Mouse (Mus musculus) liver, embryonic 14.5 days (tissue): Measurements from ENCODE around the gene Psors1c2. TPM values are rescaled to one million over a fixed set of nuclear protein-coding genes. Genes with fewer than 3 reads are reported as not detected.
A peak's percentile ranks its signal among the peaks of the same experiment; 100 is the strongest.

Source experiments
- ATAC-seq: fragments of 200-750 bp; cut with Nextera tagmentation; 2 replicates; pipeline ENCODE4 v1.8.0; 2017; ENCODE audit warnings: moderate number of reproducible peaks, mild to moderate bottlenecking, moderate library complexity; ENCODE audit not compliant: insufficient read depth
- DNase-seq, 3 experiments: peaks; one replicate each; pipeline ENCODE4 v3.0.0-alpha.2; 2012 to 2013; ENCODE audit warnings: low read depth in 3 of 3, low spot score in 3 of 3
- H3K27ac ChIP-seq: fragments of 300-500 bp; sonication (generic); 2 replicates; pipeline ENCODE4 v1.5.1; 2014; ENCODE audit warnings: moderate library complexity, mild to moderate bottlenecking, control low read depth, inconsistent platforms
- H3K27me3 ChIP-seq: fragments of 300-500 bp; sonication (generic); 2 replicates; pipeline ENCODE4 v1.6.1; 2014; ENCODE audit warnings: mild to moderate bottlenecking, low read length, moderate library complexity; ENCODE audit not compliant: control insufficient read depth, insufficient read depth
- H3K36me3 ChIP-seq: fragments of 300-500 bp; sonication (generic); replicated peaks from 2 replicates; pipeline ENCODE4 v1.6.1; 2014; ENCODE audit warnings: low read depth; ENCODE audit not compliant: control insufficient read depth, insufficient read depth
- H3K4me1 ChIP-seq, 2 experiments: fragments of 200-500 bp in 1 of 2; fragments of 300-500 bp in 1 of 2; sonication (generic) in 1 of 2; replicated peaks; 2 replicates each; pipeline ENCODE4 v1.6.1; 2012 to 2014; ENCODE audit warnings: antibody characterized with exemption in 1 of 2, inconsistent platforms in 1 of 2, low read length in 1 of 2; ENCODE audit not compliant: control insufficient read depth in 2 of 2, insufficient read depth in 2 of 2
- H3K4me2 ChIP-seq: fragments of 300-500 bp; sonication (generic); 2 replicates; pipeline ENCODE4 v1.6.1; 2014; ENCODE audit warnings: low read depth, mild to moderate bottlenecking, control low read depth, moderate library complexity
- H3K4me3 ChIP-seq, 2 experiments: fragments of 200-500 bp in 1 of 2; fragments of 300-500 bp in 1 of 2; sonication (generic) in 1 of 2; 2 replicates each; pipeline ENCODE4 v1.5.1; 2012 to 2014; ENCODE audit warnings: low read depth in 2 of 2, low read length in 2 of 2, mild to moderate bottlenecking in 2 of 2, control low read depth in 1 of 2, inconsistent platforms in 1 of 2, moderate library complexity in 1 of 2; ENCODE audit not compliant: insufficient read depth in 1 of 2
- H3K9ac ChIP-seq: fragments of 300-500 bp; sonication (generic); replicated peaks from 2 replicates; pipeline ENCODE4 v1.6.1; 2014; ENCODE audit warnings: mild to moderate bottlenecking, control low read depth, moderate library complexity
- H3K9me3 ChIP-seq: fragments of 300-500 bp; sonication (generic); 2 replicates; pipeline ENCODE4 v1.6.1; 2016; ENCODE audit warnings: low read length, mixed read lengths; ENCODE audit not compliant: control insufficient read depth
- CTCF ChIP-seq: IDR thresholded peaks from 2 replicates; pipeline ENCODE4 v1.5.1; 2016; ENCODE audit warnings: antibody characterized with exemption, low read depth, control low read depth
- EP300 ChIP-seq: IDR thresholded peaks from 2 replicates; pipeline ENCODE4 v1.6.1; 2016; ENCODE audit warnings: antibody characterized with exemption, low read depth
- WGBS: fragments of 180-500 bp; shearing (Covaris S2); extraction: QIAGEN DNeasy Blood & Tissue Kit; methylation state at CpG from one replicate; pipeline ENCODE4 v1.1.7; 2014; ENCODE audit not compliant: insufficient replicate concordance; 5-methylcytosine and 5-hydroxymethylcytosine counted together
- polyA plus RNA-seq, 2 experiments: library from polyadenylated mRNA; depleted of rRNA in 1 of 2; stranded (reverse) in 1 of 2; unstranded in 1 of 2; fragments of >200 nt; fragmentation: Nextera tagmentation in 1 of 2; extraction: Ambion mirVana in 1 of 2; gene quantifications; 2 replicates each; pipeline versions ENCODE4 v1.2.1 to v1.2.3; 2012 to 2014

The Psors1c2 gene
- polyA plus RNA-seq, 2 experiments = 0.09 TPM; not detected in 1

GRCm38 (mm10) chr17:35543412-35543861, 10.4 kb downstream of the Psors1c2 start:
- H3K9me3 ChIP-seq = no peaks in the 10 kb centered on the region
- DNase-seq = no peak

GRCm38 (mm10) chr17:35544001-35544400, 11.0 kb downstream of the Psors1c2 start:
- Histone ChIP-seq H3K9ac (no peak overlapping the region), H3K4me2 (no peak overlapping the region), H3K27ac (no peak overlapping the region), H3K27me3 (no peaks in the 10 kb centered on the region; the same call in 1 of the 2 replicates), H3K36me3 (no peaks in the 10 kb centered on the region), H3K4me1 (no peaks in the 10 kb centered on the region), H3K4me3 (no peak overlapping the region), H3K9me3 (no peaks in the 10 kb centered on the region)
- ATAC-seq (no peak), DNase-seq (no peak)
- WGBS = 47% methylated on average over 6 of the region's 6 CpGs
- TF ChIP-seq CTCF (no peak), EP300 (no peak)

More at GRCm38 (mm10) chr17:35543412-35543861, 10.4 kb downstream of the Psors1c2 start:
- no peak overlapping the region for H3K9ac ChIP-seq
- no peak overlapping the region for H3K4me2 ChIP-seq
- no peaks in the 10 kb centered on the region for H3K4me1 ChIP-seq
- TF ChIP-seq EP300 = no peak
- TF ChIP-seq CTCF = no peak
- ATAC-seq = no peak
- H3K36me3 ChIP-seq = no peaks in the 10 kb centered on the region
- WGBS = 49% methylated on average over 14 of the region's 14 CpGs
- H3K27me3 ChIP-seq = no peaks in the 10 kb centered on the region; the same call in 1 of the 2 replicates
- H3K27ac ChIP-seq = no peak overlapping the region
- no peak overlapping the region for H3K4me3 ChIP-seq

- Histone ChIP-seq H3K27me3 (no peaks in the 10 kb centered on the region; the same call in 1 of the 2 replicates), H3K4me1 (no peaks in the 10 kb centered on the region), H3K27ac (no peak overlapping the region), H3K9ac (no peak overlapping the region), H3K4me3 (no peak overlapping the region), H3K36me3 (no peaks in the 10 kb centered on the region), H3K9me3 (no peaks in the 10 kb centered on the region), H3K4me2 (no peak overlapping the region)
- TF ChIP-seq EP300 (no peak), CTCF (peak; percentile 87)
- no peak for ATAC-seq
- no peak for DNase-seq
- WGBS = 29% methylated on average over 6 of the region's 6 CpGs
Observed at GRCm38 (mm10) chr17:35544680-35545079, 11.7 kb downstream of the Psors1c2 start.

- H3K4me2 ChIP-seq = no peak overlapping the region
- DNase-seq (no peak), ATAC-seq (no peak)
- no peak overlapping the region for H3K9ac ChIP-seq
- H3K36me3 ChIP-seq = no peaks in the 10 kb centered on the region
- no peak overlapping the region for H3K4me3 ChIP-seq
- H3K4me1 ChIP-seq = no peaks in the 10 kb centered on the region
- no peak for TF ChIP-seq EP300
- no peak for TF ChIP-seq CTCF
- no peaks in the 10 kb centered on the region for H3K9me3 ChIP-seq
- no peaks in the 10 kb centered on the region; the same call in 1 of the 2 replicates for H3K27me3 ChIP-seq
- 45% methylated on average over 2 of the region's 2 CpGs for WGBS
- H3K27ac ChIP-seq = no peak overlapping the region
Observed at GRCm38 (mm10) chr17:35547465-35547864, 14.5 kb downstream of the Psors1c2 start.

GRCm38 (mm10) chr17:35548636-35549035, 15.6 kb downstream of the Psors1c2 start:
- H3K9me3 ChIP-seq = no peaks in the 10 kb centered on the region
- no peaks in the 10 kb centered on the region for H3K27me3 ChIP-seq
- no peak overlapping the region for H3K4me3 ChIP-seq
- ATAC-seq = no peak
- DNase-seq = no peak
- H3K27ac ChIP-seq = no peak overlapping the region
- no peaks in the 10 kb centered on the region for H3K36me3 ChIP-seq
- WGBS = 13% methylated on average over 5 of the region's 5 CpGs
- H3K4me2 ChIP-seq = no peak overlapping the region
- no peak overlapping the region for H3K9ac ChIP-seq
- H3K4me1 ChIP-seq = no peaks in the 10 kb centered on the region
- TF ChIP-seq CTCF = no peak
- no peak for TF ChIP-seq EP300
